Mouse (Mus musculus) CH12.LX (cell line): ENCODE measurements around the gene Agrp. TPM values are rescaled to one million over a fixed set of nuclear protein-coding genes. Genes with fewer than 3 reads are reported as not detected.

Experiments used
- DNase-seq: peaks from one replicate; pipeline ENCODE4 v3.0.0-alpha.2; 2013; ENCODE audit errors: extremely low read depth
- H3K27ac ChIP-seq: 2 replicates; pipeline ENCODE4 v1.5.1; 2012; ENCODE audit warnings: low read depth, mild to moderate bottlenecking, control low read depth, moderate library complexity; ENCODE audit not compliant: insufficient read depth
- H3K27me3 ChIP-seq: replicated peaks from 2 replicates; pipeline ENCODE3; 2012; ENCODE audit warnings: inconsistent platforms
- H3K36me3 ChIP-seq, 2 experiments: replicated peaks in 1 of 2; 2 replicates each; pipeline versions ENCODE3 to v1.6.1; 2012; ENCODE audit warnings: inconsistent platforms in 1 of 2, low read length in 1 of 2, mild to moderate bottlenecking in 1 of 2, mixed read lengths in 1 of 2, moderate library complexity in 1 of 2; ENCODE audit not compliant: control insufficient read depth in 1 of 2, insufficient read depth in 1 of 2
- H3K4me1 ChIP-seq, 2 experiments: 2 replicates each; pipeline ENCODE4 v1.6.1; 2012; ENCODE audit warnings: inconsistent platforms in 1 of 2, moderate library complexity in 1 of 2; ENCODE audit not compliant: insufficient read depth in 2 of 2, control insufficient read depth in 1 of 2
- H3K4me2 ChIP-seq: 2 replicates; pipeline ENCODE4 v1.6.1; 2012; ENCODE audit warnings: low read depth, mild to moderate bottlenecking, control low read depth; ENCODE audit not compliant: poor library complexity, insufficient read depth, severe bottlenecking
- H3K4me3 ChIP-seq, 3 experiments: fragments of 150-350 bp in 1 of 3; sonication (generic) in 1 of 3; replicated peaks in 1 of 3; 2 replicates each; pipeline versions ENCODE3 to v1.5.1; 2011 to 2012; ENCODE audit warnings: low read depth in 2 of 3, low read length in 2 of 3, mild to moderate bottlenecking in 2 of 3, moderate library complexity in 2 of 3, control low read depth in 1 of 3, improper control_type of control experiment in 1 of 3, inconsistent platforms in 1 of 3, mixed read lengths in 1 of 3; ENCODE audit not compliant: poor library complexity in 1 of 3
- H3K79me2 ChIP-seq: replicated peaks from 2 replicates; pipeline ENCODE4 v1.6.1; 2012; ENCODE audit warnings: mild to moderate bottlenecking, moderate library complexity; ENCODE audit not compliant: control insufficient read depth, poor library complexity, insufficient read depth, severe bottlenecking; ENCODE audit errors: extremely low read depth
- H3K9ac ChIP-seq: 2 replicates; pipeline ENCODE4 v1.6.1; 2012; ENCODE audit warnings: low read depth, mild to moderate bottlenecking, control low read depth, moderate library complexity; ENCODE audit not compliant: insufficient read depth
- H3K9me3 ChIP-seq: replicated peaks from 2 replicates; pipeline ENCODE3; 2012; ENCODE audit warnings: low read length, inconsistent platforms, mixed read lengths
- CHD1 ChIP-seq: IDR thresholded peaks from 2 replicates; pipeline ENCODE4 v1.6.1; 2012; ENCODE audit warnings: low read depth, low read length, improper control_type of control experiment, inconsistent platforms
- CHD2 ChIP-seq: IDR thresholded peaks from 2 replicates; pipeline ENCODE4 v1.6.1; 2011; ENCODE audit warnings: low read length, improper control_type of control experiment
- E2F4 ChIP-seq: IDR thresholded peaks from 2 replicates; pipeline ENCODE4 v1.6.1; 2011; ENCODE audit warnings: low read depth, low read length, improper control_type of control experiment; ENCODE audit not compliant: insufficient replicate concordance
- EP300 ChIP-seq: IDR thresholded peaks from 2 replicates; pipeline ENCODE4 v1.6.1; 2011; ENCODE audit warnings: low read length, improper control_type of control experiment
- ETS1 ChIP-seq: conservative IDR thresholded peaks from 2 replicates; pipeline ENCODE4 v1.6.1; 2012; ENCODE audit warnings: low read depth, mild to moderate bottlenecking, inconsistent platforms, low read length, improper control_type of control experiment, moderate library complexity
- GABPA ChIP-seq: IDR thresholded peaks from 2 replicates; pipeline ENCODE4 v1.6.1; 2012; ENCODE audit warnings: low read depth, low read length, improper control_type of control experiment, inconsistent platforms; ENCODE audit not compliant: insufficient replicate concordance
- IRF4 ChIP-seq: IDR thresholded peaks from 2 replicates; pipeline ENCODE4 v1.6.1; 2014; ENCODE audit warnings: low read depth, mild to moderate bottlenecking, inconsistent platforms, low read length, improper control_type of control experiment
- KAT2A ChIP-seq: IDR thresholded peaks from 2 replicates; pipeline ENCODE4 v1.6.1; 2012; ENCODE audit warnings: low read length, improper control_type of control experiment, inconsistent platforms; ENCODE audit not compliant: insufficient replicate concordance
- MEF2A ChIP-seq: IDR thresholded peaks from 2 replicates; pipeline ENCODE4 v1.6.1; 2014; ENCODE audit warnings: low read depth, mild to moderate bottlenecking, inconsistent platforms, low read length, improper control_type of control experiment, borderline replicate concordance
- MXI1 ChIP-seq: IDR thresholded peaks from 2 replicates; pipeline ENCODE4 v1.6.1; 2011; ENCODE audit warnings: mild to moderate bottlenecking, low read depth, low read length, improper control_type of control experiment
- MYC ChIP-seq: IDR thresholded peaks from 2 replicates; pipeline ENCODE4 v1.6.1; 2011; ENCODE audit warnings: low read depth, mild to moderate bottlenecking, improper control_type of control experiment, low read length
- PAX5 ChIP-seq: IDR thresholded peaks from 2 replicates; pipeline ENCODE4 v1.6.1; 2012; ENCODE audit warnings: low read length, inconsistent platforms, mixed read lengths
- POLR2A ChIP-seq: IDR thresholded peaks from 2 replicates; pipeline ENCODE4 v1.6.1; 2011; ENCODE audit warnings: low read depth, mild to moderate bottlenecking, improper control_type of control experiment, low read length
- RAD21 ChIP-seq: IDR thresholded peaks from 2 replicates; pipeline ENCODE4 v1.6.1; 2011; ENCODE audit warnings: low read depth, mild to moderate bottlenecking, low read length, improper control_type of control experiment, moderate library complexity
- RCOR1 ChIP-seq: conservative IDR thresholded peaks from 2 replicates; pipeline ENCODE4 v1.6.1; 2012; ENCODE audit warnings: low read depth, mild to moderate bottlenecking, inconsistent platforms, low read length, improper control_type of control experiment
- SIN3A ChIP-seq: IDR thresholded peaks from 2 replicates; pipeline ENCODE4 v1.6.1; 2012; ENCODE audit warnings: low read length, improper control_type of control experiment, inconsistent platforms
- SMC3 ChIP-seq: IDR thresholded peaks from 2 replicates; pipeline ENCODE4 v1.6.1; 2011; ENCODE audit warnings: low read depth, low read length, improper control_type of control experiment
- TBP ChIP-seq: conservative IDR thresholded peaks from 2 replicates; pipeline ENCODE4 v1.6.1; 2011; ENCODE audit warnings: low read depth, low read length, improper control_type of control experiment
- TCF12 ChIP-seq: IDR thresholded peaks from 2 replicates; pipeline ENCODE4 v1.6.1; 2014; ENCODE audit warnings: low read depth, mild to moderate bottlenecking, inconsistent platforms, low read length, improper control_type of control experiment
- USF2 ChIP-seq: conservative IDR thresholded peaks from 2 replicates; pipeline ENCODE4 v1.6.1; 2011; ENCODE audit warnings: low read depth, low read length, improper control_type of control experiment
- ZC3H11A ChIP-seq: IDR thresholded peaks from 2 replicates; pipeline ENCODE4 v1.6.1; 2012; ENCODE audit warnings: low read depth, mild to moderate bottlenecking, inconsistent platforms, low read length, improper control_type of control experiment
- ZKSCAN1 ChIP-seq: IDR thresholded peaks from 2 replicates; pipeline ENCODE4 v1.6.1; 2012; ENCODE audit warnings: low read depth, inconsistent platforms, low read length, improper control_type of control experiment, borderline replicate concordance
- dilution Hi-C: fragments of 300-500 bp; cut with MboI; formaldehyde crosslinking; loops from 2 replicates; pipeline ENCODE4 v1.14.3; 2020; ENCODE audit warnings: low sequenced_read_pairs; ENCODE audit not compliant: extremely low pct_unique_long_range_greater_than_20kb, extremely low pct_ligation_motif_present
- in situ Hi-C: fragments of 300-500 bp; cut with MboI; formaldehyde crosslinking; loops from 3 replicates; pipeline ENCODE4 v1.14.3; 2019; ENCODE audit warnings: low sequenced_read_pairs, low pct_ligation_motif_present, low pct_unique_long_range_greater_than_20kb, mixed read lengths
- polyA plus RNA-seq: library from polyadenylated mRNA; unstranded; fragments of >175 nt; gene quantifications from 2 replicates; pipeline ENCODE4 v1.2.1, GENCODE M21; 2012; ENCODE audit warnings: low read depth; ENCODE audit not compliant: insufficient read length
- total RNA-seq, 2 experiments: library from RNA; depleted of rRNA; stranded (reverse); fragments of 300-350 nt in 1 of 2; fragments of >200 nt in 1 of 2; gene quantifications; 2 replicates each; pipeline ENCODE4 v1.2.3; 2012 to 2014

Gene Agrp
- total and polyA plus RNA-seq, 3 experiments: 0.30 TPM; not detected in 2

DNA sequence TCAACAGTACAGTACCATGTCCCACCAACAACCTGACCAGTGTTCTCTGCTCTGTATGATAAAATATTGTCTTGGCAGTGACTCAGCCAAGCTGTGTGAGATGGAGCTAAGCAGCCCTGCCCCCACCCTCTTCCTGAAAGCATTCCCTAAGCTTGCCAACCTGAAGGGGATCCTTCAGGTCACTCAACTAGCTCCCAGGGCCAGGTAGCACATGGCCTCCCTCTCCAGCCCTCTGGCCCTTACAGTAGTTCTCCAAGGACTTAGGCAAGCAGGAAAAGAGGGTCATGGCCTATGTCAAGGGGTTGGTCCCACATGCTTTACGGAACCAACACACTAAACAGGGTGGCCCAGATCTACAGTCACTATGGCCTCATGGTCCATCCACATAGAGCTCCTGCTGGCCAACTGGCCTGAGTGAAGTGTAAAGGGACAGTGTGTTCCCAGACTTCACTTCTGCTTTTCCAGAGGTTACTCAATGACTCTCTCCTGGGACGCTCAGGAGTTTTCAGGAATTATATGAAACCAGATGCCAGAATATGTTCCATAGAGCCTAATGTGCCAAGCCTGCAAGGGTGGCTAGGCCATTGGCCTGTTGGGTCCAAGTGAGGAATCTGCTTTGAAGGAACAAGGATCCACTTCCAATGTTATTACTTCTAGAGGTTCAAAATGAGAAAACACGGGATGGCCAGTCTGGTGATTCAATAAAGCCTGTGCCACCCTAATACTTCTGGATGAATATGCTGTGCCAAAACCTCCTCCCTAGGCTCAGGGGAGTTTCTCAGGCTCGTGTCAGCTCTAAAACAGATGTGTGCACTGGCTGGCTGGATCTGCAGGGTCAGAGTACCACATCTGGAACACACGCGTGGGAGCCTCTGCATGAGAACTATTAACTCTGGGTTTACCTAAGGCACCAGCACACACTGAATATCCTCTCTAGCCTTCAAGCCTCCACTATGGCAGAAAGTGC is 90.5 kb downstream of the Agrp start:
- H3K36me3 ChIP-seq: peaks cover 0 to 31% of the 10 kb centered on the region in 2 experiments
- DNase-seq: no peak
- no peaks in the 10 kb centered on the region for H3K9me3 ChIP-seq
- peaks cover 0 to 43% of the 10 kb centered on the region in 2 experiments; a peak in 2 of 4 replicates for H3K4me1 ChIP-seq
- no peak overlapping the region for H3K27ac ChIP-seq
- H3K4me3 ChIP-seq: no peak overlapping the region
- in situ Hi-C loops: loop anchor here (5.0 kb wide), 1 partner anchor 34 kb away; no protein-coding TSS in a partner anchor
- dilution Hi-C loops: no loop called here
- no peak overlapping the region for H3K9ac ChIP-seq
- no peaks in the 10 kb centered on the region for H3K27me3 ChIP-seq
- no peak overlapping the region for H3K4me2 ChIP-seq
- TF ChIP-seq SMC3: no peak
- TF ChIP-seq TBP: no peak
- no peak for TF ChIP-seq ZKSCAN1
- no peak for TF ChIP-seq CHD1
- TF ChIP-seq KAT2A: no peak
- no peak for TF ChIP-seq MXI1
- no peak for TF ChIP-seq GABPA
- TF ChIP-seq TCF12: no peak
- no peak for TF ChIP-seq RCOR1
- TF ChIP-seq E2F4: no peak
- no peak for TF ChIP-seq EP300
- TF ChIP-seq RAD21: no peak
- no peak for TF ChIP-seq CHD2
- TF ChIP-seq ZC3H11A: no peak
- no peak for TF ChIP-seq USF2
- TF ChIP-seq PAX5: no peak
- no peak for TF ChIP-seq MYC
- TF ChIP-seq SIN3A: no peak
- TF ChIP-seq MEF2A: no peak
- H3K79me2 ChIP-seq: no peaks in the 10 kb centered on the region; the same call in 1 of the 2 replicates

- H3K27ac ChIP-seq: no peak overlapping the region
- peaks cover 0 to 28% of the 10 kb centered on the region in 2 experiments for H3K36me3 ChIP-seq
- no peaks in the 10 kb centered on the region for H3K27me3 ChIP-seq
- no peak overlapping the region for H3K4me3 ChIP-seq
- no peaks in the 10 kb centered on the region for H3K9me3 ChIP-seq
- in situ Hi-C loops (loop anchor here (5.0 kb wide), 1 partner anchor 33 kb away; no protein-coding TSS in a partner anchor), dilution Hi-C loops (no loop called here)
- peaks cover 0 to 43% of the 10 kb centered on the region in 2 experiments; a peak in 2 of 4 replicates for H3K4me1 ChIP-seq
- H3K9ac ChIP-seq: no peak overlapping the region
- no peaks in the 10 kb centered on the region; the same call in 1 of the 2 replicates for H3K79me2 ChIP-seq
- DNase-seq: no peak
- TF ChIP-seq IRF4 (no peak), CHD2 (no peak), ETS1 (no peak), POLR2A (no peak), ZKSCAN1 (no peak), MXI1 (no peak)
- H3K4me2 ChIP-seq: no peak overlapping the region
Observed at GRCm38 (mm10) chr8:105545249-105545648, 91.9 kb downstream of the Agrp start.
